12 mouse cellular contexts compared by ENCODE assay signal in genomic region chr4:150003641-150004040, GRCm38 (mm10). TPM values are rescaled to one million over a fixed set of nuclear protein-coding genes. Genes with fewer than 3 reads are reported as not detected.
DNase-seq lines count a peak whose midpoint lies in the region; ATAC-seq and TF ChIP-seq lines count a peak whose summit lies in the region.
"Had no signal": no experiment of that assay in that cellular context is flagged by ENCODE, and none has a peak within 500 bp of the region (broad histone marks: within the 10 kb centered on the region; RNA-seq: fewer than 3 reads in every experiment).

No protein-coding gene starts in this region.

- H3K4me2 ChIP-seq in kidney, embryonic 16.5 days (replicated peaks; ENCODE audit: low read depth, low read length) = no peak overlapping the region
- H3K4me2 ChIP-seq in liver, embryonic 15.5 days = 0 out of 2 replicates have a peak overlapping the region, but pooled peaks have one; percentile 59

- peak; percentile 92 for DNase-seq in heart, adult 11 months
- no peak for DNase-seq in heart, adult 8-10 months (ENCODE audit: low spot score)
- DNase-seq in kidney, adult 18-20 months = no peak
- DNase-seq in thymus, adult 18-20 months = no peak
- DNase-seq in right cerebral cortex, postnatal 36 days (ENCODE audit: low spot score in 2 of 2) = no peak
- DNase-seq: cerebellum, adult 11-12 months had no signal

- H3K9ac ChIP-seq in kidney, embryonic 16.5 days (replicated peaks; ENCODE audit: low read length) = peak overlapping the region; percentile 23; the same call in 1 of the 2 replicates
- no peak overlapping the region for H3K9ac ChIP-seq in liver, embryonic 15.5 days

- no peak overlapping the region for H3K4me3 ChIP-seq in kidney, embryonic 16.5 days (ENCODE audit: low read length)
- H3K4me3 ChIP-seq in embryonic fibroblast, embryonic 13.5 days (ENCODE audit: insufficient read depth, low read length) = no peak overlapping the region
- no peak overlapping the region for H3K4me3 ChIP-seq in liver, embryonic 15.5 days (replicated peaks)
- H3K4me3 ChIP-seq: megakaryocyte, embryonic 14.5 days had no signal

- no peak for TF ChIP-seq CTCF in embryonic fibroblast, embryonic 13.5 days (IDR thresholded peaks at IDR 0.05; ENCODE audit: borderline replicate concordance, insufficient read depth, low read length)

- H3K27me3 ChIP-seq in kidney, embryonic 16.5 days (ENCODE audit: insufficient read depth, low read length) = no peaks in the 10 kb centered on the region
- no peaks in the 10 kb centered on the region for H3K27me3 ChIP-seq in liver, embryonic 15.5 days
- H3K27me3 ChIP-seq: megakaryocyte, embryonic 14.5 days had no signal

- H3K36me3 ChIP-seq in kidney, embryonic 16.5 days (ENCODE audit: insufficient read depth, low read length) = 0 out of 2 replicates have a peak, but pooled peaks cover 2% of the 10 kb centered on the region
- H3K36me3 ChIP-seq in liver, embryonic 15.5 days (replicated peaks) = peaks cover 15% of the 10 kb centered on the region

- H3K27ac ChIP-seq in kidney, embryonic 16.5 days (ENCODE audit: low read length) = peak overlapping the region; percentile 88
- H3K27ac ChIP-seq in embryonic fibroblast, embryonic 13.5 days (ENCODE audit: insufficient read depth, low read length) = peak overlapping the region; percentile 48; the same call in 1 of the 2 replicates
- H3K27ac ChIP-seq in liver, embryonic 15.5 days (replicated peaks) = peak overlapping the region; percentile 51

- peaks cover 80% of the 10 kb centered on the region for H3K4me1 ChIP-seq in kidney, embryonic 16.5 days (ENCODE audit: insufficient read depth, low read length)
- H3K4me1 ChIP-seq in embryonic fibroblast, embryonic 13.5 days (ENCODE audit: control insufficient read depth, insufficient read depth, low read length) = peaks cover 15% of the 10 kb centered on the region
- peaks cover 77% of the 10 kb centered on the region for H3K4me1 ChIP-seq in liver, embryonic 15.5 days (replicated peaks)

- TF ChIP-seq POLR2A in embryonic fibroblast, embryonic 13.5 days (IDR thresholded peaks at IDR 0.05; ENCODE audit: low read depth, low read length) = no peak

- whole genome bisulfite sequencing in kidney, embryonic 16.5 days = 32% methylated on average over 4 of the region's 4 CpGs
- 63% methylated on average over 4 of the region's 4 CpGs for WGBS in liver, embryonic 15.5 days (ENCODE audit: insufficient replicate concordance)

- no peak for ATAC-seq in kidney, embryonic 16.5 days (ENCODE audit: low FRiP score, low TSS enrichment)
- ATAC-seq in liver, embryonic 15.5 days (ENCODE audit: insufficient read depth) = no peak

- H3K9me3 ChIP-seq in kidney, embryonic 16.5 days (ENCODE audit: low read length) = no peaks in the 10 kb centered on the region
- H3K9me3 ChIP-seq in liver, embryonic 15.5 days (replicated peaks) = no peaks in the 10 kb centered on the region
- H3K9me3 ChIP-seq: G1E had no signal

RNA-seq across cellular contexts. Expression of gene H6pd, which starts 5.2 kb away (rescaled TPM):
- total RNA-seq in heart, adult 8-10 months (2022) = 10 to 100 TPM; 37.5 to 44.8 (median 41.2) TPM
- polyA plus RNA-seq in kidney, embryonic 16.5 days (2015; fragmentation: Nextera tagmentation; extraction: Ambion mirVana) = 22.8 and 24.7 TPM in 2 replicates
- 59.2 and 64.8 TPM in 2 replicates for polyA plus RNA-seq in embryonic fibroblast, embryonic 13.5 days (2011; ENCODE audit: insufficient read length, low read depth, missing spikeins)
- polyA plus RNA-seq in liver, embryonic 15.5 days (2015; fragmentation: Nextera tagmentation; extraction: Ambion mirVana) = 16.9 and 21.5 TPM in 2 replicates

RNA-seq across cellular contexts. Expression of gene Spsb1, which starts 48.8 kb away (rescaled TPM):
- total RNA-seq in heart, adult 8-10 months (2022) = 10 to 100 TPM; 24.7 to 43.0 (median 31.0) TPM
- 10.9 and 14.2 TPM in 2 replicates for polyA plus RNA-seq in kidney, embryonic 16.5 days (2015; fragmentation: Nextera tagmentation; extraction: Ambion mirVana)
- 36.4 and 40.9 TPM in 2 replicates for polyA plus RNA-seq in embryonic fibroblast, embryonic 13.5 days (2011; ENCODE audit: insufficient read length, low read depth, missing spikeins)
- polyA plus RNA-seq in liver, embryonic 15.5 days (2015; fragmentation: Nextera tagmentation; extraction: Ambion mirVana) = 0.61 and 0.77 TPM in 2 replicates
- total RNA-seq: G1E; monocyte, adult 5-6 weeks had no signal
